Mouse (Mus musculus) kidney, embryonic 16.5 days (tissue): ENCODE measurements around the gene D7Ertd443e. TPM values are rescaled to one million over a fixed set of nuclear protein-coding genes. Genes with fewer than 3 reads are reported as not detected.

Experiments used
- ATAC-seq: fragments of 200-750 bp; cut with Nextera tagmentation; 2 replicates; pipeline ENCODE4 v1.8.0; 2017; ENCODE audit warnings: moderate TSS enrichment; ENCODE audit not compliant: low FRiP score, low TSS enrichment
- H3K27ac ChIP-seq: fragments of 300-500 bp; sonication (generic); 2 replicates; pipeline ENCODE4 v1.5.1; 2014; ENCODE audit warnings: low read length
- H3K27me3 ChIP-seq: fragments of 300-500 bp; sonication (generic); 2 replicates; pipeline ENCODE4 v1.6.1; 2014; ENCODE audit warnings: low read length, control low read depth, mixed read lengths; ENCODE audit not compliant: insufficient read depth
- H3K36me3 ChIP-seq: fragments of 300-500 bp; sonication (generic); 2 replicates; pipeline ENCODE4 v1.6.1; 2014; ENCODE audit warnings: low read length, control low read depth, mixed read lengths; ENCODE audit not compliant: insufficient read depth
- H3K4me1 ChIP-seq: fragments of 300-500 bp; sonication (generic); 2 replicates; pipeline ENCODE4 v1.6.1; 2014; ENCODE audit warnings: low read length, control low read depth, mixed read lengths; ENCODE audit not compliant: insufficient read depth
- H3K4me2 ChIP-seq: fragments of 300-500 bp; sonication (generic); replicated peaks from 2 replicates; pipeline ENCODE4 v1.6.1; 2014; ENCODE audit warnings: low read depth, low read length
- H3K4me3 ChIP-seq: fragments of 300-500 bp; sonication (generic); 2 replicates; pipeline ENCODE4 v1.5.1; 2014; ENCODE audit warnings: mild to moderate bottlenecking, low read length
- H3K9ac ChIP-seq: fragments of 300-500 bp; sonication (generic); replicated peaks from 2 replicates; pipeline ENCODE4 v1.6.1; 2014; ENCODE audit warnings: low read length
- H3K9me3 ChIP-seq: fragments of 300-500 bp; sonication (generic); 2 replicates; pipeline ENCODE4 v1.6.1; 2016; ENCODE audit warnings: low read length, control low read depth
- WGBS: fragments of 180-500 bp; shearing (Covaris S2); extraction: QIAGEN DNeasy Blood & Tissue Kit; methylation state at CpG from one replicate; pipeline ENCODE4 v1.1.7; 2014; 5-methylcytosine and 5-hydroxymethylcytosine counted together
- polyA plus RNA-seq: library from polyadenylated mRNA; unstranded; fragments of >200 nt; fragmentation: Nextera tagmentation; extraction: Ambion mirVana; gene quantifications from 2 replicates; pipeline ENCODE4 v1.2.1, GENCODE M21; 2015

D7Ertd443e gene
- polyA plus RNA-seq, 1 experiment from 2014 or later: 0.14 TPM

DNA sequence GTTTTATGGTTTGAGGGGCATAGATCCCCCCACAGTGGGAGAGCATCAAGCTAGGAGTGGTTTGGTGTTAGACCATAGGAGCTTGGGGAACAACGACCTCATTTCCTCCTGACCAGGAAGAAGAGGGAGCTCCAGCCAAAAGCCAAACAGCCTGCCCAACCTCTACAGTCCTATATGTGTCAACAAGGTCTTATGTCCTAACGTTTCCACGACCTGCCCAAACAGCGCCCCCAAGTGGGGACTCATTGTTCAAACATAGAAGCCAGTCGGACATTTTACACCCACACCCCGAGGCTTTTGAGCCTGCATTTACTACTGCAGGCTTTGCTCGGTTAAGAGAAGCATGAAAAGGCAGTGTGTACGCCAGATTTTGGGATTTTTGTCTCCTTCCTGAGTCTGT lies 84.2 kb downstream of the D7Ertd443e start:
- ATAC-seq: no peak
- Histone ChIP-seq H3K27me3 (peaks cover 2% of the 10 kb centered on the region; the same call in 1 of the 2 replicates), H3K36me3 (no peaks in the 10 kb centered on the region), H3K9ac (no peak overlapping the region), H3K4me3 (no peak overlapping the region), H3K4me2 (no peak overlapping the region), H3K27ac (no peak overlapping the region), H3K9me3 (no peaks in the 10 kb centered on the region), H3K4me1 (no peaks in the 10 kb centered on the region)
- 50% methylated on average over 8 of the region's 8 CpGs for WGBS

DNA sequence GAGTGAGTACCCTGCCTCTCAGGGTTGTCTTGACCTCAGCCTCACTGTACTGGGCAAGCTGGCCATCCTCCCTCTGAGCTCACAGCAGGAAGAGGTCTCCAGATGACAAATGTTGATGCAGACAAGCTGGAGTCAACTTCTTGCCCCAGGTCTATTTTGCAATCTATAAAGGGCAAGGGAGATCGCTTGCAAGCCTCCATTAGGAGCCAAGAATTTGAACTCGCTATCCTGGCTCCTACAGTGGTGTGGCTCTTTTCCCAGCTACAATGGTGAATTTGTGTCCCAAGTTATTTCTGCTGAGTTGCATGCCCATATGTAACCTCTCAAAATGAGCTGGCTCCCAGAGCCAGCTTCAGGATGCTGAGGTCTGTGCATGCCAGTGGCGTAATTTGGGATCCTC lies 92.7 kb downstream of the D7Ertd443e start:
- ATAC-seq: no peak
- H3K36me3 ChIP-seq: no peaks in the 10 kb centered on the region
- no peaks in the 10 kb centered on the region for H3K9me3 ChIP-seq
- 69% methylated on average over 3 of the region's 3 CpGs for WGBS
- no peak overlapping the region for H3K4me2 ChIP-seq
- no peak overlapping the region for H3K9ac ChIP-seq
- no peak overlapping the region for H3K4me3 ChIP-seq
- no peak overlapping the region for H3K27ac ChIP-seq
- peaks cover 34% of the 10 kb centered on the region for H3K4me1 ChIP-seq
- H3K27me3 ChIP-seq: no peaks in the 10 kb centered on the region; the same call in 1 of the 2 replicates

DNA sequence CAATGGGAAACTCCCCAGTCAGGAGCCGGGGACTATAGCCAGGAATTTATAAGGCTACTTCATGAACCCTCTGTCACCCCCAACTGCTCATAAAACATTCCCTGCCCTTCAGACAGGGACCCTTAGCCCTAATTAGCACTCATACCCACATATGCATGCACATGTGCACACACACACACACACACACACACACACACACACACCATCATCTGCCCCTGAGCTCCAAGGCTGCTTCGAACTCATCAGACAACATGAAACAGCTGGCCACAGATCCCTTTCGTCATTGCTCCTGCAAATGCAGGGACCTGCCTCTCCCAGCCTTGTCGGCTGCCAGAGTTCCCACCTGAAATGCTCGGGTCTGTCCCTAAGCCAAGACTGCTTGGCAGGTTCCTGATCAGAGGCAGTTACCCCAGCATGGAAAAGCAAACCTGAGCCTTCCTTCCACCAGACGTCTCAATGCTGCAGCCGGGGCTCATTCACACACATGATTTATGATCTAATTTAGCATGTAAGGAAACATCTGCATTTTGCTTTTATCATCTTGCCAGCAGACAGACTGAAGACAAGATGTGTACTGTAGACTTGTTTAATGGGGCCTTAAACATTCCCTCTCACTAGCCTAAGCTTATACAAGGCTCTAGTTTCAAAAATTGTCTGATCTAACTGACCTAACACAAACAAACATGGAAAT lies 95.7 kb downstream of the D7Ertd443e start:
- ATAC-seq: peak; percentile 79
- H3K9me3 ChIP-seq: no peaks in the 10 kb centered on the region
- no peaks in the 10 kb centered on the region for H3K36me3 ChIP-seq
- H3K27ac ChIP-seq: peak overlapping the region; percentile 66
- no peaks in the 10 kb centered on the region; the same call in 1 of the 2 replicates for H3K27me3 ChIP-seq
- H3K4me2 ChIP-seq: no peak overlapping the region
- peaks cover 52% of the 10 kb centered on the region for H3K4me1 ChIP-seq
- WGBS: 11% methylated on average over 7 of the region's 7 CpGs
- no peak overlapping the region for H3K9ac ChIP-seq
- H3K4me3 ChIP-seq: no peak overlapping the region

DNA sequence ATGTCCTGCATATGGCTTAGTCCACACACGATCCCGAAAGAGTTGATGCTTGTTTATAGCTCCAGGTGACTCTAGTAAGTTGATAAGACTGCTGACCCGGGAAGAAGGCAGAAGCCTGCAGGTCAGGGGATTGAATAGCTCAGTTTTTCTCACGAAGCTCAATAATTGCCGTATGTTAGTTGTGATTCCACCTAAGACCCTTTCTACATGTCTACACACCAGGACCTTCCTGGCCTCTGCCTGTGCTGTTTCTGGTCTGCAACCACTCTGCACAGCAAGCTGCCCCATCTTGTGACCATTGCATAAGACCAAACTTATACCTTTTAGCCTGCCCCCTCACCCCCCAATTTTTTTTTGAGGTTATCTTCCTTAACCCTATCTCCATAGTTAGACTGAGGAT lies 96.3 kb downstream of the D7Ertd443e start:
- Histone ChIP-seq H3K4me1 (peaks cover 52% of the 10 kb centered on the region), H3K9ac (no peak overlapping the region), H3K4me3 (no peak overlapping the region), H3K9me3 (no peaks in the 10 kb centered on the region), H3K27ac (peak overlapping the region; percentile 66), H3K36me3 (no peaks in the 10 kb centered on the region), H3K27me3 (no peaks in the 10 kb centered on the region; the same call in 1 of the 2 replicates), H3K4me2 (no peak overlapping the region)
- ATAC-seq: no peak
- 55% methylated on average over 5 of the region's 5 CpGs for WGBS

DNA sequence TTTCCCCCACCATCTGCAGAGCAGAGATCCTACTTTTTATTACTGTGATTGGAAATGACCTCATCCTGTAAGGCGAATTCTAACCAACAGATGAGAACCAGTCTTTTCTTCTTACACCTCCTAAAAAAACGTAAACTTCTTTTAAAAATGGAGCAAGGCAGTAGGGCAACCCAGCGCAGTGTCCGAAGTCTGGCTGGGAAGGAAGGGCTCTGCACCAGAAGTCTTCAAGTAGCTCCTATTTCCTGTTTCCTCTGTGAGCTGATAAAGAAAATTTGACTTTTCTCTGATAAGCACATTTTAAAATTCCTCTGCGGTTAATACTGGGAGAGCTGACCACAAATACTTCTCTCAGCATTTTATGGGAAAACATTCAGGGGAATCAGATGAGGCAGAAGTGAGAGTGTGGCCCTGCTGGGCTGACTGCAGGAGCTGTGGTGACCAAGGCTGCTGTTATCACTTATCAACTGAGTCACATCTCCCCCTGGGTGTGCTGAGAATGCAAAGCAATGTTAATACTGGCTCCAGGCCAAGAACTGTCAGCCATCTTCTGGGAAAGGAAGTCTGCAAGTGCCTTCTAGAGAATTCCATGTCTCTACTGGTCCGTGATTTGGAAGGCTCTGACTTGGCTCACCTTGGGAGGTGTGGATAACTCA lies 97.8 kb downstream of the D7Ertd443e start:
- H3K27ac ChIP-seq: peak overlapping the region; percentile 48
- ATAC-seq: peak; percentile 60
- WGBS: 42% methylated on average over 6 of the region's 6 CpGs
- H3K9ac ChIP-seq: no peak overlapping the region
- H3K36me3 ChIP-seq: no peaks in the 10 kb centered on the region
- no peaks in the 10 kb centered on the region for H3K9me3 ChIP-seq
- H3K27me3 ChIP-seq: no peaks in the 10 kb centered on the region; the same call in 1 of the 2 replicates
- no peak overlapping the region for H3K4me2 ChIP-seq
- H3K4me1 ChIP-seq: peaks cover 55% of the 10 kb centered on the region
- H3K4me3 ChIP-seq: no peak overlapping the region

DNA sequence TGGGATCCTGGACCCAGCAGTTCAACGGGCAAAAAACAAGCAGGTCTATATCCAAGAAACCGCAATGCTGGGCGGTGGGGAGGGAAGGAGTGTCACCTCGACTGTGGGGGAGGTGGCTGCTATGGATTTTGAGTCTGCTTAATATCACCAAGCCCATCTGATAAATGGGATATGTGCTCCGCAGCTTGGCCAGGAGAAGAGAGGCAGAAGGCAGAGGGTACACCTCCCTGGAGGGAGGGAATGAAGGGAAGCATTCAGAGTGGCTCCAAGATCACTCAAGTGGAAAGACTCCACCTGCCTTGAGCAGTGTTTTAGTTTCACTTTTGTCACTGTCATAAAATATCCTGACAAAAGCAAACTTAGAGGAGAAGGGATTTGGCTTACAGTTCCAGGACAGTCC lies 112.5 kb downstream of the D7Ertd443e start:
- 45% methylated on average over 5 of the region's 5 CpGs for WGBS
- no peaks in the 10 kb centered on the region for H3K4me1 ChIP-seq
- no peaks in the 10 kb centered on the region for H3K36me3 ChIP-seq

DNA sequence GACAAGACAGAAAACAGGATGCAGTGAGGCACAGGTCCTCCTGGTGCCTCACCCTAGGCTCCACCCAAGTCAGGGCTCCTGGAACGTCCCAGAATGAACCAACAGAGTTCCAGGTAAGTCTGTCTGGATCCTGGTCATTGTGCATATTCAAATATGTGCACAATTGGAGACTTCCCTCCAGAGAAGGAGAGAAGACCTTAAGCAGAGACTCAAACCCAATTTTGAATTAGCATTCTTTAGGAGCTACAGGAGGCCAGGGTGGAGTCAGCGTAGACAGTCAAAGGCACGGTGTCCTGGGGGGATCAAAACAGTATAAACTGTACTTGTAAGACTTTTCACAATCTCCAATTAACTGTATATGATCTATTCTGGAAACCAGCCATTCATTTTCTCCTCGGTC lies 113.0 kb downstream of the D7Ertd443e start:
- no peak overlapping the region for H3K4me3 ChIP-seq
- no peaks in the 10 kb centered on the region for H3K27me3 ChIP-seq
- no peaks in the 10 kb centered on the region for H3K4me1 ChIP-seq
- H3K9me3 ChIP-seq: no peaks in the 10 kb centered on the region
- no peak overlapping the region for H3K27ac ChIP-seq
- no peak overlapping the region for H3K9ac ChIP-seq
- no peak overlapping the region for H3K4me2 ChIP-seq
- H3K36me3 ChIP-seq: no peaks in the 10 kb centered on the region
- ATAC-seq: no peak; the same call in 1 of the 2 replicates
- 76% methylated on average over 4 of the region's 4 CpGs for WGBS

More for the DNA sequence above, 112.5 kb downstream of the D7Ertd443e start:
- Histone ChIP-seq H3K4me3 (no peak overlapping the region), H3K27ac (no peak overlapping the region), H3K27me3 (no peaks in the 10 kb centered on the region), H3K9ac (no peak overlapping the region), H3K9me3 (no peaks in the 10 kb centered on the region), H3K4me2 (no peak overlapping the region)
- 0 out of 2 replicates have a peak, but pooled peaks have one; percentile 42 for ATAC-seq

DNA sequence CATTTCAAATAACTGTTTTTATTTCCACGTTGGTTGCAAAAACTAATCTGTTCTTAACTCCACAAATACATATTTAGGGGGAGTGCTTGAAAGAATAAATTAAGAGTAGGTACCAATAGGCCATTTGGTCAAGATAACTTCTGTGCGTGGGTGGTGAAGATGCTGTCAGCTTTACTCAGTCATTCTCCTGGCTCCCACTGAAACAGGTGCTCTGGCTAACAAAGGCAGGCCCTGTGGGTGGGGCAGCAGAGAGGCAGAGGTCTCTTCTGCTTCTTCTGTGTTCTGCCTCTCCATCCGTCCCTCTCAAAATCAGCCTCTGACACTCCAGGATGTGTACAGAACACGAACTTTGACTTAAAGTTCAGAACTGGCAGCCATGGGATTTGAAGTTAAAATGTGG lies 119.7 kb downstream of the D7Ertd443e start:
- Histone ChIP-seq H3K27me3 (no peaks in the 10 kb centered on the region), H3K9ac (no peak overlapping the region), H3K27ac (no peak overlapping the region), H3K4me3 (no peak overlapping the region), H3K36me3 (no peaks in the 10 kb centered on the region), H3K9me3 (no peaks in the 10 kb centered on the region), H3K4me1 (peaks cover 8% of the 10 kb centered on the region; the same call in 1 of the 2 replicates), H3K4me2 (no peak overlapping the region)
- no peak for ATAC-seq
- 76% methylated on average over 4 of the region's 4 CpGs for WGBS

DNA sequence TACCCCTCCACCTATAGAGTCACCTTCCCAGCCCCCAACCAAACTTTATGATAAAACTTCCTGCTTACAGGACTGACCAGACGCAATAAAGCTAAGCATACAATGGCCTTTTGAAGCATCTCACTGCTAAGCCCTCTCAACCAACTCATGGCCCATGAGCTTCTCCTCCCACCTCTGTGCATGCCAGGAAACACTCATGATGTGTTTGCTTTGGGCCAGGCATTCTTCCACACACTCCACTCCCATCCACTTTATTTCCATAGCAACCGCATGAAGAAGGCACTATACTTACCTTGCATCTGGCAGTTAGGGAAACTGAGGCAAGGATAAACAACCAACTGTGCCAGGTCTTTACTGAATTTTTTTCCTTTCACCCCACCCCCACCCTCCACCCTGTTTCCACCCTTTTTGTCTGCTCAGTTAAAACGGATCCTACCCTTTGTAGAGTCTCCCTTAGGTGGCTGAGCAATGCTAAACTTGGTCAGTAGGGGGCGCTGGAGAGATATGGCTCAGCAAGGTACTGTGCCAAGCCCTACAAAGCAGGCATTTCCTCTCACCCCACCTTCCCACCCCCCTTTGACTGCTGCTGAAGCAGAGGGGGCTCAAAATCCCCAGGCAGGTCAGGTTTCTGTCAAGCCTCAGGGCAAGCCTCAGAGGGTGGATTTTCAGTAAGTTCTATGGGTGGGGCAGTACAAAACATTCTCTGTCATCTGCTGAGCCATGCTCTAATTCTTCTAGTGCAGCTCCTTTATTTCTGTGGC lies 122.1 kb downstream of the D7Ertd443e start:
- 44% methylated on average over 4 of the region's 4 CpGs for WGBS
- H3K36me3 ChIP-seq: no peaks in the 10 kb centered on the region
- no peak overlapping the region for H3K4me3 ChIP-seq
- H3K27ac ChIP-seq: no peak overlapping the region
- no peaks in the 10 kb centered on the region for H3K9me3 ChIP-seq
- peak; percentile 67 for ATAC-seq
- no peaks in the 10 kb centered on the region for H3K27me3 ChIP-seq
- H3K4me1 ChIP-seq: peaks cover 8% of the 10 kb centered on the region; the same call in 1 of the 2 replicates
- H3K4me2 ChIP-seq: no peak overlapping the region
- H3K9ac ChIP-seq: no peak overlapping the region
